Mouse (Mus musculus): ENCODE measurements around the gene G6pc3. TPM values are rescaled to one million over a fixed set of nuclear protein-coding genes. Genes with fewer than 3 reads are reported as not detected.
A peak's percentile ranks its signal among the peaks of the same experiment; 100 is the strongest.
"Not testable (repeated sequence)": the region's sequence is repeated elsewhere in the genome, so short reads cannot be mapped to it uniquely, and the experiment has no call there.

The G6pc3 gene
- 10 to 100 TPM; 50.3 to 53.0 TPM for total RNA-seq (2021)
- long read RNA-seq, experiment 1, transcript G6pc3-202 (6 exons, 1,573 nt), result major isoform, 12 of 16 reads
- long read RNA-seq, experiment 1, partial matches to known transcripts, result 3 of 16 reads
- long read RNA-seq, experiment 1, other reads (novel, unspliced or antisense), result 0 of 16 reads
- long read RNA-seq, experiment 2, transcript G6pc3-202 (6 exons, 1,573 nt), result major isoform, 11 of 16 reads
- long read RNA-seq, experiment 2, partial matches to known transcripts, result 0 of 16 reads
- long read RNA-seq, experiment 2, other reads (novel, unspliced or antisense), result 1 of 16 reads

DNA sequence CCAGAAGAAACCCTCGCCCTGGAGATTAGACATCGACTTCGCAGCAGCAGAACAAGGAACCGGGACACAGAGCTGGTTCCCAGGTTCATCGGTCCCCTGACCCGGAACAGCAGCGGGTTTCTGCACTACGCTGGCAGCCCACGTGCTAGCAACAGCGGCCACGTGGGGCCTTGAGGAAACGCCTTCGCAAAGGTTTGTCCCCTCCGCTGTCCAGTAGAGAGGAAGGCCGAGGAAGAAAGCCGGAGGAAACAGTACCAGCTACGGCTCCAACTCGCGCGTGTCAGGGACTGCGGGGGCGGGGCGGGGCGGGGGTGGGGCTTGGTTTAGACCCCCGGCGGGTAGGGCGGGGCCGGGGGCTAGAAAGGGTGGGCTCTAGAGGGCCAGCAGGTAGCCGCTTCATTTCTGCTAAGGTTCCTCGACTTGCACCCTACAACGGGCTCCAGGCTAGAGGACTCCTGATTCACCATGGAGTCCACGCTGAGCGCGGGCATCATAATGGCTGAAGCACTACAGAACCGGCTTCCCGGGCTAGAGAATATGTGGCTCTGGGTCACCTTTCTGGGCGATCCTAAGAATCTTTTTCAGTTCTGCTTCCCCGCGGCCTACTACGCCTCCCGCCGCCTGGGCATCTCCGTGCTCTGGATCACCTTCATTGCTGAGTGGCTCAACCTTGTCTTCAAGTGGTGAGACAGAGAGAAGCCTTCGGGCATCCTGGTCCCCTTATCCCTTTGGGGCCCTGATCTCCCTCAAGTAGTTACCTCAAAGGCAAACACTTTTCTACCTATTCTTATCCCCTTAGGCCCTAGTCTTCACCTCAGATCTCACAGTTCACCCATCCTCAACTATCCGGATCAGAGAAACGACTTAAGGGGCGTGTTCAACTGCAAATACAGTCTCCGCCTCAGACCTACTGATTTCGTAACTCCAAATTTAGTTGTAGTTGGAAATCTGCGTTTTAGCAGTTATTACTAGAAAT lies at the start of gene G6pc3:
G6pc3 (plus strand) TSS at position 160 of the 976 bp plus-strand sequence.
- H3K27ac ChIP-seq, result peak within 1 kb of the TSS; percentile 91
- peak within 1 kb of the TSS; percentile 87 for H3K4me3 ChIP-seq
- peak; percentile 94 for DNase-seq
- intact Hi-C loops (cut with DNase I), result loop anchor here (2.0 kb wide), 1 partner anchor 17 kb away; no protein-coding TSS in a partner anchor
- no peak for TF ChIP-seq CTCF (IDR thresholded peaks at IDR 0.05)

- intact Hi-C loops (cut with DNase I), result loop anchor here (5.0 kb wide), 1 partner anchor 127 kb away; the partner anchor contains the start of gene Asb16
- DNase-seq, result peak; percentile 43
- peak; percentile 85 for TF ChIP-seq CTCF (IDR thresholded peaks at IDR 0.05)
- no peak overlapping the region for H3K27ac ChIP-seq
- no peak overlapping the region for H3K4me3 ChIP-seq
Measured at GRCm38 (mm10) chr11:102140508-102140907, 48.9 kb upstream of the G6pc3 start.

GRCm38 (mm10) chr11:102142355-102142754 lies 47.1 kb upstream of the G6pc3 start:
- no peak for DNase-seq
- H3K27ac ChIP-seq, result no peak overlapping the region
- no peak overlapping the region for H3K4me3 ChIP-seq
- intact Hi-C loops (cut with DNase I), result loop anchor here (5.0 kb wide), 1 partner anchor 125 kb away; the partner anchor contains the start of gene Asb16
- no peak for TF ChIP-seq CTCF (IDR thresholded peaks at IDR 0.05)

DNA sequence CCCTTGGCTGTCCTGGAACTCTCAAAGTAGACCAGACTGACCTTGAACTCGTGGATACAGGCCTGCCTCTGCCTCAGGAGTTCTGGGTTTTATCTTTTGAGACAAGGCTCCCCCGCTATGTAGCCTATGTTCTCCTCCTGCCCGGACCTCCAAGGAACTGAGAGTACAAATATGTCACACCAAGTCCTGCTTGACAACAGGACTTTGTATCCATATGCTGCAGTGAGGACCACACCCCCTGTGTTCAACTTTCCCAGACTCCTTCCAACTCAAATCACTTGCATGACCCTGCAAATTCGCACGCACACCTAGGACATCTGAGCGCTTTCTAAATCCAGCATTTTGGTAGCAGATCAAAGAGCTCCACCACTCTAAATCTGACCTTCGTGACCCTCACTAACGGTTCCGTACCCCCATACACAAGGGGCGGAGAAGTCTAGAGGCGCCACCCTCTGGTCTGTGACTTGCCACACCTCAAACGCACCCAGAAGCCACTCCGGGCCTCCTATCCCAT lies 44.4 kb upstream of the G6pc3 start:
- DNase-seq, result no peak
- H3K27ac ChIP-seq, result no peak overlapping the region
- no peak for TF ChIP-seq CTCF (IDR thresholded peaks at IDR 0.05)
- intact Hi-C loops (cut with DNase I), result loop anchor here (5.0 kb wide), 1 partner anchor 122 kb away; the partner anchor contains the start of gene Asb16
- H3K4me3 ChIP-seq, result peak overlapping the region; percentile 55

DNA sequence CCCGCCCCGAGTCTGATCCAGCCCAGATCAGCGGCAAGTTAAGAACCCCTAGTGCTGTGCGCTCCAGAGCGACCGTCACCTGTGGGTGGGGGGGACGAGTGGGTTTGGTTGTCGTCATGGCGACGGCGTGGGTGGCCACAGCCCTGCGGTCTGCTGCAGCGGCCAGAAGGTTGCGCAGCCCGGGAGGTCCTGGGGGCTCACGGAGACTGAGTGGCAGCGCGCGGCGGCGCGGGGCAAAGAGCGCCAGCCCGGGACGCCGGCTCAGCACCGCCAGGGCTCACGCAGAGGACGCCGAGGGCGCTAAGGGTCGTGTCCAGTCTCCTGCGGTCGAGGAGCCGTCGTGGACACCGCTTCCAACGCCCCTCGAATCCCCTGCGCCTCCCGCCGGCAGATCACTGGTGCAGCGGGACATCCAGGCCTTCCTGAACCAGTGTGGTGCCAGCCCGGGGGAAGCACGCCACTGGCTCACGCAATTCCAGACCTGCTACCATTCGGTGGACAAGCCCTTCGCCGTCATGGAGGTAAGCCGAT lies 43.9 kb upstream of the G6pc3 start, which contains the start of gene Nags:
Nags (plus strand) TSS at position 43 of the 531 bp plus-strand sequence.
- Histone ChIP-seq H3K27ac (no peak within 1 kb of the TSS), H3K4me3 (peak within 1 kb of the TSS; percentile 55)
- no peak for DNase-seq
- intact Hi-C loops (cut with DNase I), result no loop called here
- TF ChIP-seq CTCF (IDR thresholded peaks at IDR 0.05), result no peak

- TF ChIP-seq CTCF (IDR thresholded peaks at IDR 0.05), result no peak
Measured at GRCm38 (mm10) chr11:102146005-102146404, 43.4 kb upstream of the G6pc3 start.

GRCm38 (mm10) chr11:102146531-102146930 lies 42.9 kb upstream of the G6pc3 start:
- TF ChIP-seq CTCF (IDR thresholded peaks at IDR 0.05), result no peak
- H3K4me3 ChIP-seq, result no peak overlapping the region
- intact Hi-C loops (cut with DNase I), result no loop called here
- H3K27ac ChIP-seq, result no peak overlapping the region
- no peak for DNase-seq

More at GRCm38 (mm10) chr11:102146005-102146404, 43.4 kb upstream of the G6pc3 start:
- Histone ChIP-seq H3K27ac (no peak overlapping the region), H3K4me3 (peak overlapping the region; percentile 55; the same call in 1 of the 2 replicates)
- DNase-seq, result no peak
- intact Hi-C loops (cut with DNase I), result no loop called here

GRCm38 (mm10) chr11:102147213-102147989 lies 42.0 kb upstream of the G6pc3 start:
- no peak overlapping the region for H3K27ac ChIP-seq
- H3K4me3 ChIP-seq, result no peak overlapping the region
- no peak for TF ChIP-seq CTCF (IDR thresholded peaks at IDR 0.05)
- no peak for DNase-seq
- intact Hi-C loops (cut with DNase I), result no loop called here

DNA sequence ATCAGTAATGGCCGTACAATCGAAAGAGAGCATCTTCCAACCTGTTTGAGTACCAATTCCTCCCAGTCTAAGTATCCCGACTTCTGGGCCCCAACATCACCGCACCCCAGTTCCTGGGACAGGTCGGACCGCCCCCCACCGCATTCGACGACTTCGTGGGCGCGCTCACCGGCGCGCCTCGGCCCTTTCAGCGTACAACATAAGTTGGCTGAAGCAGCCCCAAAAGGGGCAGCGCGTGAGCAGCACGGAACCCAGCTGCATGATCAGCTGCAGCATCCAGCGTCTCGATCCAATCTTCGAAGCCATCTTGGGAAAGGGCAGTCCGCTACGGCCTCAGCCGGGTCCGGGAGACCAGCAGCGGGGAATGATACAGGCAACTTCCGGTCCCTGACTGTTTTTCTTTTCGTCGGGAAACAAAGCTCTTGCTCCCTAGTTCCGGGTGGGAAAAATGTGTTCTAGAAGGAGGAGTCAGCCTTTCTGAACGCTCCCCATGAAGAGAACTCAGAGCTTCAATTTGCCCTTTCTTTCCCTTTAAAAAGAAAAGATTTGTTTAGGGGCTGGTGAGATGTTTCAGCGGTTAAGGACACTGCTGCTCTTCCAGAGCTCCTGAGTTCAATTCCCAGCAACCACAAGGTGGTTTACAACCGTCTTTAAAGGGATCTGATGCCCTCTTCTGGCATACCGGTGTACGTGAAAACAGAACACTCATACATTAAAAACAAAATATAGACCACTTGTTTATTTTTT lies 33.2 kb upstream of the G6pc3 start, which contains the start of gene Tmem101:
Tmem101 (minus strand) TSS at position 366 of the 747 bp plus-strand sequence.
- H3K27ac ChIP-seq, result peak within 1 kb of the TSS; percentile 85
- TF ChIP-seq CTCF (IDR thresholded peaks at IDR 0.05), result peak; percentile 52
- peak within 1 kb of the TSS; percentile 76 for H3K4me3 ChIP-seq
- intact Hi-C loops (cut with DNase I), result no loop called here
- DNase-seq, result peak; percentile 94

DNA sequence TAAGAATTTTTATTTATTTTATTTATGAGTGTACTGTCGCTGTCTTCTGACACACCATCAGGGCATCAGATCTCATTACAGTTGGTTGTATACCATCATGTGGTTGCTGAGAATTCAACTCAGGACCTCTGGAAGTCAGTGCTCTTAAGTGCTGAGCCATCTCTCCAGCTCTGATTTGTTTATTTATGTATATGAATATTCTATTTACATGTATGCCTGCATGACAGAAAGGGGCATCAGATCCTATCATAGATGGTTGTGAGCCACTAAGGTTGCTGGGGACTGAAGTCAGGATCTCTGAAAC lies 32.7 kb upstream of the G6pc3 start:
- Histone ChIP-seq H3K4me3 (peak overlapping the region; percentile 76), H3K27ac (peak overlapping the region; percentile 85)
- intact Hi-C loops (cut with DNase I), result no loop called here
- DNase-seq, result no peak
- TF ChIP-seq CTCF (IDR thresholded peaks at IDR 0.05), result no peak

DNA sequence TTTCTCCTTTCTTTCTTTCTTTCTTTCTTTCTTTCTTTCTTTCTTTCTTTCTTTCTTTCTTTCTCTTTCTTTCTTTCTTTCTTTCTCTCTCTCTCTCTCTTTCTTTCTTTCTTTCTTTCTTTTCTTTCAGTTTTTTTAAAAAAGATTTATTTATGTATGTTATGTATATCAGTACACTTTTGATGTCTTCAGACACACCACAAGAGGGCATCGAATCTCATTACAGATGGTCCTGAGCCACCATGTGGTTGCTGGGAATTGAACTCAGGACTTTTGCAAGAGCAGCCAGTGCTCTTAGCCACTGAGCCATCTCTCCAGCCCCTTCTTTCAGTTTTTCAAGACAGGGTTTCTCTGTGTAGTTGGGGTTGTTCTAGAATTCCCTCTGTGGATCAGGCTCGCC lies 31.4 kb upstream of the G6pc3 start:
- 0 out of 2 replicates have a peak, but pooled peaks have one; percentile 3 for TF ChIP-seq CTCF (IDR thresholded peaks at IDR 0.05)
- H3K27ac ChIP-seq; intact Hi-C loops (cut with DNase I); H3K4me3 ChIP-seq; DNase-seq: not testable (repeated sequence)

All from gastrocnemius, adult 2 months (tissue).